Mouse (Mus musculus): ENCODE results near the gene Cdh8. TPM values are rescaled to one million over a fixed set of nuclear protein-coding genes. Genes with fewer than 3 reads are reported as not detected.

The Cdh8 gene
- polyA plus RNA-seq, 1 experiment from 2014 or later: 1.4 TPM

DNA sequence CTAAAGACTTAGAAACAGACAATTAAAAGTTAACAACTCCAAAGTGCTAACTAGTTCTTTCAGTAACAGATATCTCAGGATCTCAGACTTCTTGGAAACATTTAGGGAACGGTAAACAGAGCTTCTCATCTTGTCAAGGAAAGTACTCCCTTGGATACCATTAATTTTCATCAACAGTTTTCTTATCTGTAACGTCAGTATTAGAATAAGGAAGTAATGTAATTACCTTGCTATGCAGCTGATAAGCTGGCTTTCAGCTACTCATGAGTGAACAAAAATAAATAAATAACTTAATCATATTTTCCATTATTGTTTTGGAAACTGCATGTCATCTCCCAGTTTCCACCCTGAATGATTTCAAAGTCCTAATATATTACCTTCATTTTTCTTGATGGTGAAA lies 317.8 kb downstream of the Cdh8 start:
- no peak for ATAC-seq (ENCODE audit: insufficient number of reproducible peaks, low FRiP score)
- no peaks in the 10 kb centered on the region for H3K4me1 ChIP-seq (replicated peaks)
- WGBS: 38% methylated on average over 2 of the region's 2 CpGs

DNA sequence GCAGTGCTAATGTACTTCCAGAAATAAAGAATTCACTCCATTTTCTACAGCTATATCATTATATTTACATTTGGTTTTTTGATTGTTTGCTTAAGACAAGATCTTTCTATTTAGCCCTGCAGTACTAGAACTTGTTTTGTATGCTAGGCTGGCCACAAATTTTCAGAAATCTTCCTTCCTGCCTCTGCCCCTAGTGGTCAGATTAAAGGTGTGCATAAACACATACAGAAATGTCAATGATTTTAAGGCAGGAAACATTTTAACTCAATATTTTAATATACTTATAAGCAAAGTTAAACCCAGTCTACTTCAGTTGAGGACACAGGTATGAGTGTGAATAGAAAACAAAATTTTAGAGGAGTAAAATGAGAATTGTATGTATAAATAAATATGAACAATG lies 364.9 kb downstream of the Cdh8 start:
- no peak for ATAC-seq (ENCODE audit: insufficient number of reproducible peaks, low FRiP score)
- no peaks in the 10 kb centered on the region for H3K27me3 ChIP-seq (replicated peaks)
- H3K4me3 ChIP-seq: no peak overlapping the region
- H3K4me2 ChIP-seq: no peak overlapping the region
- H3K27ac ChIP-seq (ENCODE audit: poor library complexity, severe bottlenecking): no peak overlapping the region
- no peaks in the 10 kb centered on the region for H3K36me3 ChIP-seq
- no peaks in the 10 kb centered on the region for H3K4me1 ChIP-seq (replicated peaks)
- H3K9ac ChIP-seq: no peak overlapping the region
- no peaks in the 10 kb centered on the region for H3K9me3 ChIP-seq (replicated peaks)

More for the DNA sequence above, 317.8 kb downstream of the Cdh8 start:
- no peak overlapping the region for H3K27ac ChIP-seq (ENCODE audit: poor library complexity, severe bottlenecking)
- H3K9me3 ChIP-seq (replicated peaks): no peaks in the 10 kb centered on the region
- no peak overlapping the region for H3K9ac ChIP-seq
- no peaks in the 10 kb centered on the region for H3K27me3 ChIP-seq (replicated peaks)
- H3K4me3 ChIP-seq: no peak overlapping the region
- H3K4me2 ChIP-seq: no peak overlapping the region
- H3K36me3 ChIP-seq: no peaks in the 10 kb centered on the region

GRCm38 (mm10) chr8:99048664-99049363 lies 367.5 kb downstream of the Cdh8 start:
- Histone ChIP-seq H3K27me3 (replicated peaks) (no peaks in the 10 kb centered on the region), H3K36me3 (no peaks in the 10 kb centered on the region), H3K4me2 (no peak overlapping the region), H3K9me3 (replicated peaks) (no peaks in the 10 kb centered on the region), H3K27ac (ENCODE audit: poor library complexity, severe bottlenecking) (no peak overlapping the region), H3K9ac (no peak overlapping the region), H3K4me1 (replicated peaks) (no peaks in the 10 kb centered on the region), H3K4me3 (no peak overlapping the region)
- ATAC-seq (ENCODE audit: insufficient number of reproducible peaks, low FRiP score): no peak
- 66% methylated on average over 8 of the region's 8 CpGs for WGBS

- no peaks in the 10 kb centered on the region for H3K36me3 ChIP-seq
- no peak overlapping the region for H3K27ac ChIP-seq (ENCODE audit: poor library complexity, severe bottlenecking)
- 89% methylated on average over 2 of the region's 2 CpGs for WGBS
- no peaks in the 10 kb centered on the region for H3K27me3 ChIP-seq (replicated peaks)
- ATAC-seq (ENCODE audit: insufficient number of reproducible peaks, low FRiP score): no peak
- H3K9ac ChIP-seq: no peak overlapping the region
- H3K4me2 ChIP-seq: no peak overlapping the region
- H3K9me3 ChIP-seq (replicated peaks): no peaks in the 10 kb centered on the region
- H3K4me1 ChIP-seq (replicated peaks): no peaks in the 10 kb centered on the region
- H3K4me3 ChIP-seq: no peak overlapping the region
These were observed 375.8 kb downstream of the Cdh8 start for GRCm38 (mm10) chr8:99040423-99040822.

GRCm38 (mm10) chr8:99031060-99031459 lies 385.2 kb downstream of the Cdh8 start:
- H3K36me3 ChIP-seq: no peaks in the 10 kb centered on the region
- H3K27me3 ChIP-seq (replicated peaks): no peaks in the 10 kb centered on the region
- WGBS: 68% methylated on average over 4 of the region's 4 CpGs
- H3K4me2 ChIP-seq: no peak overlapping the region
- no peak for ATAC-seq (ENCODE audit: insufficient number of reproducible peaks, low FRiP score)
- H3K27ac ChIP-seq (ENCODE audit: poor library complexity, severe bottlenecking): no peak overlapping the region
- no peaks in the 10 kb centered on the region for H3K9me3 ChIP-seq (replicated peaks)
- no peaks in the 10 kb centered on the region for H3K4me1 ChIP-seq (replicated peaks)
- H3K4me3 ChIP-seq: no peak overlapping the region
- no peak overlapping the region for H3K9ac ChIP-seq
